In the genomic region with DNA sequence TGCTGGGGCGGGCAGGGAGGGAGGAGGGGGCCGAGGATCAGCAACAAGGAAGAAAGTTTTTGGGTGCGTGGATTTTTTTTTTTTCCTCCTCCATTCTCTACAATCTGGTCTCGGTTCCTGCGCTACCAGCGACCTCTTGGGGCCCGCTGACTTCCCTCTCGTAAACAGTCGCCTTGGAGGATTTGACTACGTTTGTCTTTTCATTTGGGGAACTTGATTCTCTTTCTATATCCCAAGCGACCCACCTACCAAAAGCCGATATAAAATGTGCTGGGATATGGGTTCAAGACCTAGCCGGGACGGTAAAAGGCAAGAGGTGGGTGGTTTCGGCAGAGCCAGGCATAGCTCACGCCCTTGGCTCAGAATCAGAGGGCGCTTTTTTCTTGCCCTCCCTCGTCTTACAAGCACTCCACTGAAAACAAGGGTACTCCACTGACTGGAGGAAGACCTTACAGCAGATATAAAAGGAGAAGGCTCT, we compare ENCODE assay signal across 8 mouse cellular contexts. TPM values are rescaled to one million over a fixed set of nuclear protein-coding genes. Genes with fewer than 3 reads are reported as not detected.
DNase-seq lines count a peak whose midpoint lies in the region; ATAC-seq lines count a peak whose summit lies in the region.

No protein-coding gene starts in this region.

- H3K4me2 ChIP-seq in heart, embryonic 16.5 days (ENCODE audit: low read depth, low read length), result peak overlapping the region; percentile 90
- H3K4me2 ChIP-seq in liver, embryonic 13.5 days, result peak overlapping the region; percentile 67
- peak overlapping the region; percentile 93 for H3K4me2 ChIP-seq in neural tube, embryonic 13.5 days

- under 1% methylated on average over 18 of the region's 18 CpGs for WGBS in heart, embryonic 16.5 days
- WGBS in liver, embryonic 13.5 days (ENCODE audit: insufficient replicate concordance), result 1% methylated on average over 18 of the region's 18 CpGs
- WGBS in neural tube, embryonic 13.5 days, result under 1% methylated on average over 18 of the region's 18 CpGs

- H3K4me1 ChIP-seq in heart, embryonic 16.5 days (ENCODE audit: control insufficient read depth, insufficient read depth, low read length), result peaks cover 14% of the 10 kb centered on the region
- peaks cover 5% of the 10 kb centered on the region; the same call in 1 of the 2 replicates for H3K4me1 ChIP-seq in liver, embryonic 13.5 days (replicated peaks)
- peaks cover 32% of the 10 kb centered on the region for H3K4me1 ChIP-seq in neural tube, embryonic 13.5 days (replicated peaks)

- H3K27ac ChIP-seq in heart, embryonic 16.5 days (ENCODE audit: low read length), result peak overlapping the region; percentile 30
- H3K27ac ChIP-seq in liver, embryonic 13.5 days, result no peak overlapping the region
- 0 out of 2 replicates have a peak overlapping the region, but pooled peaks have one; percentile 3 for H3K27ac ChIP-seq in neural tube, embryonic 13.5 days (replicated peaks)

- H3K9ac ChIP-seq in heart, embryonic 16.5 days (ENCODE audit: low read length), result peak overlapping the region; percentile 84
- no peak overlapping the region for H3K9ac ChIP-seq in liver, embryonic 13.5 days
- peak overlapping the region; percentile 82 for H3K9ac ChIP-seq in neural tube, embryonic 13.5 days

- H3K36me3 ChIP-seq in heart, embryonic 16.5 days (ENCODE audit: control insufficient read depth, insufficient read depth), result no peaks in the 10 kb centered on the region
- no peaks in the 10 kb centered on the region for H3K36me3 ChIP-seq in liver, embryonic 13.5 days
- 0 out of 2 replicates have a peak, but pooled peaks cover 4% of the 10 kb centered on the region for H3K36me3 ChIP-seq in neural tube, embryonic 13.5 days

- peaks cover 9% of the 10 kb centered on the region for H3K27me3 ChIP-seq in heart, embryonic 16.5 days (ENCODE audit: control insufficient read depth, insufficient read depth, low read length)
- H3K27me3 ChIP-seq in liver, embryonic 13.5 days, result peaks cover 52% of the 10 kb centered on the region
- H3K27me3 ChIP-seq in neural tube, embryonic 13.5 days, result peaks cover 16% of the 10 kb centered on the region; the same call in 1 of the 2 replicates

- intact Hi-C loops in left cerebral cortex, postnatal 4 days (cut with DNase I), result loop anchor here (5.0 to 10.0 kb wide), 3 partner anchors 74 to 277 kb away; no protein-coding TSS in a partner anchor

- DNase-seq in cerebellum, postnatal 4 days (ENCODE audit: low spot score in 2 of 2), result no peak
- DNase-seq in right cerebral cortex, adult 18-20 months, result peak; percentile 18
- no peak for DNase-seq in right cerebral cortex, postnatal 25 days
- DNase-seq in liver, embryonic 13.5 days, result no peak
- no peak for DNase-seq in left cerebral cortex, postnatal 4 days

- peak overlapping the region; percentile 84 for H3K4me3 ChIP-seq in heart, embryonic 16.5 days (ENCODE audit: low read length)
- peak overlapping the region; percentile 58 for H3K4me3 ChIP-seq in liver, embryonic 13.5 days (replicated peaks)
- H3K4me3 ChIP-seq in neural tube, embryonic 13.5 days, result peak overlapping the region; percentile 90

- H3K9me3 ChIP-seq in heart, embryonic 16.5 days (replicated peaks; ENCODE audit: control insufficient read depth, low read length), result peaks cover 5% of the 10 kb centered on the region
- no peaks in the 10 kb centered on the region for H3K9me3 ChIP-seq in liver, embryonic 13.5 days (replicated peaks)
- 0 out of 2 replicates have a peak, but pooled peaks cover 4% of the 10 kb centered on the region for H3K9me3 ChIP-seq in neural tube, embryonic 13.5 days

- ATAC-seq in cerebellum, adult (ENCODE audit: insufficient number of reproducible peaks, low FRiP score, low TSS enrichment), result peak; percentile 22; the same call in 1 of the 2 replicates
- ATAC-seq in heart, embryonic 16.5 days (replicated peaks; ENCODE audit: extremely low read depth, insufficient read depth, low FRiP score), result no peak
- ATAC-seq in liver, embryonic 13.5 days (ENCODE audit: low read depth), result no peak
- 0 out of 2 replicates have a peak, but pooled peaks have one; percentile 4 for ATAC-seq in neural tube, embryonic 13.5 days (ENCODE audit: low read depth)

RNA-seq across cellular contexts. Expression of a gene that starts 0.4 kb away (rescaled TPM):
- 2.1 and 2.2 TPM in 2 replicates for polyA plus RNA-seq in heart, embryonic 16.5 days (2015; fragmentation: Nextera tagmentation; extraction: Ambion mirVana)
- polyA plus RNA-seq in liver, embryonic 13.5 days (2015; fragmentation: Nextera tagmentation; extraction: Ambion mirVana), result 0.51 and 0.67 TPM in 2 replicates
- 7.1 and 7.3 TPM in 2 replicates for polyA plus RNA-seq in neural tube, embryonic 13.5 days (2015; fragmentation: Nextera tagmentation; extraction: Ambion mirVana)
- total RNA-seq in left cerebral cortex, postnatal 4 days (2021), result 10 to 100 TPM; 18.0 to 19.4 TPM

Comparison
In these comparisons a context has a peak if more than half of its experiments do, and no peak if none do; other contexts are left out.
1. ATAC-seq: peak in cerebellum, adult (single experiment) and neural tube, embryonic 13.5 days (single experiment); none in heart, embryonic 16.5 days (single experiment) and liver, embryonic 13.5 days (single experiment).
2. Peak in every context shown above with its lines, with median percentiles within 50 percentile points of each other: H3K4me2 ChIP-seq and H3K4me3 ChIP-seq.